Mouse (Mus musculus): ENCODE measurements around the gene Ccdc137.

DNA sequence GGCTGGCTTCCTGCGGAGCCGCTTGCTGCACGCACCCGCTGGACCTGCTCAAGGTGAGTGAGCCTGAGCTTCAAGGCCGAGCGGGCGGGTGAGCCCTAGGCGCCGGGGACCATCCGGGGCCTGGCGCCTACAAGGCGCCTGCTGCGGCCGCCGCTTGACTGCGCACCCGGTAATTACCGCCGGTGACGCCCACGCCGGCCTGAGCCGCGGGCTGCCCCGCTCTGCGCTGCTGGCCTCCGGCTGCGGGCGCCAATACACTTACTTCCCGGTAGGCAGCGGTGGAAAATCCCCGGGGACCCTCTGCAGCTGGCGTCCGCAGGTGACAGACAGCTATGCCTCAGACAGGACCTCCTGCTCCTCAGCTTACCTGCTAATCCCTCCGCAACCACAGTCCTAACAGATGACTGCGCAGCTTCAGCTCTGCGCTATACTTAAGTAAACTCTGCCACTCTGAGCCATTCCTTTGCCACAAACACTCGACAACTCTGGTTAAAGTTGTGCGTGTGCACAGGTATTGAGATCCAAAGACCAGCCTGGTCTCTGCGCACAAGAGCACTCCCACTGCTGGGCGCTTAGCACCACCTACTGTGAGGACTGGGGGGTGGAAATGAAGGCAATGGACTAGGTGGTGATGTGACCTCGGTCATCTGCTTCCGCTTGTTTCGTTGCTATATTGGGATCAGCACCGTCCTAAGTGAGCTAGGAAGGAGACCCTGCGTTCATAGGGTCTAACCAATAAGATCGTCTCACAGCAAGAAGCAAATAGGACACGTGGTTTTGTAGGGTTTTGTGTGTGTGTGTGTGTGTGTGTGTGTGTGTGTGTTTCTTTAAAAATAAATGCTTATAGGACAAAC, 34.3 kb downstream of the Ccdc137 start:
- TF ChIP-seq POLR2A (IDR thresholded peaks at IDR 0.05; ENCODE audit: borderline replicate concordance, control insufficient read depth, low read depth, low read length), result no peak
- TF ChIP-seq CTCF (IDR thresholded peaks at IDR 0.05; ENCODE audit: control insufficient read depth, insufficient read depth, low read length), result peak; percentile 46; the same call in 1 of the 2 replicates

All from bone marrow, adult 2 months (tissue).